Mouse (Mus musculus) erythroblast, embryonic 14.5 days (primary cell): ENCODE data around the gene Dus3l.

ENCODE experiments used
- GATA1 ChIP-seq: IDR thresholded peaks from 2 replicates; pipeline ENCODE4 v1.6.1; 2012; ENCODE audit warnings: low read length, inconsistent platforms, mixed read lengths
- TAL1 ChIP-seq: IDR thresholded peaks from 3 replicates; pipeline ENCODE4 v1.6.1; 2012; ENCODE audit warnings: low read length, inconsistent platforms, mixed read lengths

DNA sequence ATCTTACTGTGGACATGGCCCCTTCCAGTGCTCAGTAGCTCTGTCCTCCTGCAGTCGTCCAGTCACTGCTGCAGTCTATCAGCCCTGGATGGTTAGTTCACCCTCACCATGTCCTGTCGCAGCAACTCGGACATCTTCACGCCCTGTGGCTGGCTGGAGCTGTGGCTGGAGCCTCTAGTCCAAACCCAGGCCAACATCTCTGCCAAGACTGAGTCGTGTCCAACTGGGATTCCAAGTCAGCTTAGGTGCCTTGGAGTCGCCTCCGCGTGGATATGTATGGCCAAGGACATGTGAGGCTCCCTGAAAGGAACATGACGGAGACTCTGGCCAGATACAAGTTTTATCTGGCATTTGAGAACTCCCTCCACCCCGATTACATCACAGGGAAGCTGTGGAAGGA is 26.3 kb upstream of the Dus3l start:
- TF ChIP-seq GATA1, result no peak
- no peak for TF ChIP-seq TAL1
